Mouse (Mus musculus) stomach, embryonic 16.5 days (tissue): ENCODE measurements around the gene Mllt11. TPM values are rescaled to one million over a fixed set of nuclear protein-coding genes. Genes with fewer than 3 reads are reported as not detected.
A peak's percentile ranks its signal among the peaks of the same experiment; 100 is the strongest.
"Not testable (repeated sequence)": the region's sequence is repeated elsewhere in the genome, so short reads cannot be mapped to it uniquely, and the experiment has no call there.

Source experiments
- ATAC-seq: fragments of 200-750 bp; cut with Nextera tagmentation; 2 replicates; pipeline ENCODE4 v1.8.0; 2017; ENCODE audit warnings: moderate number of reproducible peaks, moderate TSS enrichment; ENCODE audit not compliant: insufficient read depth, low FRiP score
- H3K27ac ChIP-seq: fragments of 300-500 bp; sonication (generic); 2 replicates; pipeline ENCODE4 v1.5.1; 2014; ENCODE audit warnings: low read length
- H3K27me3 ChIP-seq: fragments of 300-500 bp; sonication (generic); 2 replicates; pipeline ENCODE4 v1.6.1; 2014; ENCODE audit warnings: low read length, control low read depth, mixed read lengths; ENCODE audit not compliant: control insufficient read depth, insufficient read depth
- H3K36me3 ChIP-seq: fragments of 300-500 bp; sonication (generic); 2 replicates; pipeline ENCODE4 v1.6.1; 2014; ENCODE audit warnings: low read length; ENCODE audit not compliant: control insufficient read depth, insufficient read depth
- H3K4me1 ChIP-seq: fragments of 300-500 bp; sonication (generic); 2 replicates; pipeline ENCODE4 v1.6.1; 2014; ENCODE audit warnings: low read length, control low read depth, mixed read lengths; ENCODE audit not compliant: control insufficient read depth, insufficient read depth
- H3K4me2 ChIP-seq: fragments of 300-500 bp; sonication (generic); 2 replicates; pipeline ENCODE4 v1.6.1; 2014; ENCODE audit warnings: low read depth, low read length, mixed read lengths
- H3K4me3 ChIP-seq: fragments of 300-500 bp; sonication (generic); replicated peaks from 2 replicates; pipeline ENCODE4 v1.5.1; 2014; ENCODE audit warnings: mild to moderate bottlenecking, low read length
- H3K9ac ChIP-seq: fragments of 300-500 bp; sonication (generic); 2 replicates; pipeline ENCODE4 v1.6.1; 2014; ENCODE audit warnings: low read length
- H3K9me3 ChIP-seq: fragments of 300-500 bp; sonication (generic); replicated peaks from 2 replicates; pipeline ENCODE4 v1.6.1; 2016; ENCODE audit warnings: low read length, control low read depth; ENCODE audit not compliant: control insufficient read depth
- WGBS: fragments of 180-500 bp; shearing (Covaris S2); extraction: QIAGEN DNeasy Blood & Tissue Kit; methylation state at CpG from one replicate; pipeline ENCODE4 v1.1.7; 2014; 5-methylcytosine and 5-hydroxymethylcytosine counted together
- polyA plus RNA-seq: library from polyadenylated mRNA; unstranded; fragments of >200 nt; fragmentation: Nextera tagmentation; extraction: Ambion mirVana; gene quantifications from 2 replicates; pipeline ENCODE4 v1.2.1, GENCODE M21; 2015

Gene Mllt11
- polyA plus RNA-seq, 1 experiment from 2014 or later, result 16.2 TPM

DNA sequence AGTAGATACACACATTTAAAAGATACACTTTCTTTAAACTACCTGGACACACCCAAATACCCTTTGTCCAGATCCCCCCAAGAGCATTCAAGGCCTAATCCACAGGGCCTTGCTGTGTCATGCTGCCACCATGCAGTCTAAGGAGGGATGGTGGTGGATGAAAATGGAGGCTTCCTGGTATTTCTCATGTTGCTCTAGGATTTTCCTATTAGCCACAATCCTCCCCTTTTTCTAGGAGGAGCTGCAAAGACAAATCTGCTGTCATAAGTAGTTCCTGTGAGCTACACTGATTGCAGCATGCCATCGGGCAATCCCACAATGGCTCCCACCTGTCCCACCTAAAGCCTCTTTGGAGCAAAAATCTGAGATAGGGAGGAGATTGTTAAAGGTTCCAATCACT is 4.8 kb downstream of the Mllt11 start:
- 4% methylated on average over 1 of the region's 1 CpGs for WGBS
- ATAC-seq, result no peak
- Histone ChIP-seq H3K27me3 (no peaks in the 10 kb centered on the region), H3K4me2 (peak overlapping the region; percentile 88), H3K4me3 (peak overlapping the region; percentile 89), H3K4me1 (peaks cover 36% of the 10 kb centered on the region), H3K36me3 (peaks cover 13% of the 10 kb centered on the region), H3K9me3 (no peaks in the 10 kb centered on the region), H3K9ac (peak overlapping the region; percentile 53), H3K27ac (peak overlapping the region; percentile 21)

DNA sequence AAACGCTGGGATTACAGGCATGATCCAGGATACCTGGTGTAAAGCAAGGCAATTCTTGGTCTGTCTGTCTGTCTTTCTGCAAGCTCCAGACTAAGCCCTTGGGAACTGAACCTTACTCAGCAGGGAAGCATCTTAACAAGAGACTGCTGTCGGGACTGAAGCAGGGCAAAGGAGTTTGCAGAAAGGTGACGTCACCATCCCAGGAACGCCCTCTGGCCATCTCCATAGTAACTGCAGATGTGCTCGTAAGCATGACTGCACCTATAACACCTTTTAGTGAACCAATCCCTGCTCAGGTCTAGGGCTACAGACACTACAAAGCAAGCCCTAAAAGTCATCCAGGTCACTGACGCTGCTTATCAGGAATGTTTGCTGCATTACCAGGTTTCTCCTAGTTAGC is 7.7 kb downstream of the Mllt11 start:
- Histone ChIP-seq H3K9ac (no peak overlapping the region), H3K36me3 (peaks cover 17% of the 10 kb centered on the region), H3K4me2 (no peak overlapping the region), H3K27me3 (no peaks in the 10 kb centered on the region), H3K4me1 (peaks cover 14% of the 10 kb centered on the region), H3K4me3 (no peak overlapping the region), H3K9me3 (no peaks in the 10 kb centered on the region), H3K27ac (no peak overlapping the region)
- 41% methylated on average over 6 of the region's 6 CpGs for WGBS
- no peak for ATAC-seq

DNA sequence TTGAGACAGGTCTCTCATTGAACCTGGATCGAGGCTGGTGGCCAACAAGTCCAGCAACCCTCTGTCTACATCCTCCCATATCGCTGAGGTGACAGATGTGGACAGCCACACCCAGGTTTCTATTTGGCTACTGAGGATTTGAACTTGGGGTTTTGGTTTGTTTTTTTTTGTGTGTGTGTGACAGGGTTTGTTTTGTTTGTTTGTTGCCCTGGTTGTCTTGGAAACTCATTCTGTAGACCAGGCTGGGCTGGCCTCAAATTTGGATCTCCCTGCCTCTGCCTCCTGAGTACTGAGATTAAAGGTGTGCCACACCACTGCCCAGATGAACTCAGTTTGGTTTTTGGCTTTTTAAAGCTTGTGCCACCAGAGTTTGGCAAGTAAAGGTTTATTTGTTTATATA is 8.9 kb downstream of the Mllt11 start:
- Histone ChIP-seq H3K4me2 (no peak overlapping the region), H3K36me3 (peaks cover 17% of the 10 kb centered on the region), H3K4me1 (peaks cover 16% of the 10 kb centered on the region), H3K27ac (no peak overlapping the region), H3K4me3 (no peak overlapping the region), H3K9ac (no peak overlapping the region), H3K27me3 (no peaks in the 10 kb centered on the region), H3K9me3 (no peaks in the 10 kb centered on the region)
- ATAC-seq, result no peak
- 87% methylated on average over 2 of the region's 2 CpGs for WGBS

DNA sequence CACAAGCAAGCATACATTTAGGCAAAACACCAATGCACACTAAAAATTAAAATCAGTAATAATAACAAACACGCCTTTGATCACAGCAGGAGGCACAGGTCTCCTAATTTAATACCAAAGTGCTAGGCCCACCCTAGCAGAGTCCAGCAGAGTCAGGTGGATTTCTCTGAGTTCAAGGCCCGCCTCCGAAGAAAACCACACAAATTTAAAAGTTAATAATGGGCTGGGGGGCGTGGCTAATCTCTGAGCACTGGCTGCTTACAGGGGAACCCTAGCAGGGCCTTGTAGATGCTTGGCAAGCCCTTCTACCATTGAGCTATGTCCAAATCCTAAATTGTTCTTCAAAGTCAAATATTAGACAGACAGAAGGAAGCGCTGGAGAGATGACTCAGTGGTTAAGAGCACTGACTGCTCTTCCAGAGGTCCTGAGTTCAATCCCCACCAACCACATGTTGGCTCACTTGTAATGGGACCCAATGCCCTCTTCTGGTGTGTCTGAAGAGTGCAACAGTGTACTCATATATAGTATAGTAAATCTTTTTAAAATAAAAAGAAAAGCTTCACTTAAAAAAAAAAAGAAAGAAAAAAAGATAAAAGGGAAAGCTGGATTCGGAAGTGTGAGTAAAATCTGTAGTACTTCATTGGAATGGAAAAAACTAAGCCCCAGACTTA is 13.4 kb downstream of the Mllt11 start:
- no peak for ATAC-seq
- peak overlapping the region; percentile 100 for H3K27ac ChIP-seq
- peak overlapping the region; percentile 71 for H3K4me2 ChIP-seq
- peak overlapping the region; percentile 97; the same call in 1 of the 2 replicates for H3K9ac ChIP-seq
- H3K9me3 ChIP-seq, result no peaks in the 10 kb centered on the region
- peaks cover 8% of the 10 kb centered on the region; the same call in 1 of the 2 replicates for H3K4me1 ChIP-seq
- H3K4me3 ChIP-seq, result peak overlapping the region; percentile 92
- 74% methylated on average over 6 of the region's 6 CpGs for WGBS
- H3K27me3 ChIP-seq, result no peaks in the 10 kb centered on the region
- H3K36me3 ChIP-seq, result peaks cover 21% of the 10 kb centered on the region

DNA sequence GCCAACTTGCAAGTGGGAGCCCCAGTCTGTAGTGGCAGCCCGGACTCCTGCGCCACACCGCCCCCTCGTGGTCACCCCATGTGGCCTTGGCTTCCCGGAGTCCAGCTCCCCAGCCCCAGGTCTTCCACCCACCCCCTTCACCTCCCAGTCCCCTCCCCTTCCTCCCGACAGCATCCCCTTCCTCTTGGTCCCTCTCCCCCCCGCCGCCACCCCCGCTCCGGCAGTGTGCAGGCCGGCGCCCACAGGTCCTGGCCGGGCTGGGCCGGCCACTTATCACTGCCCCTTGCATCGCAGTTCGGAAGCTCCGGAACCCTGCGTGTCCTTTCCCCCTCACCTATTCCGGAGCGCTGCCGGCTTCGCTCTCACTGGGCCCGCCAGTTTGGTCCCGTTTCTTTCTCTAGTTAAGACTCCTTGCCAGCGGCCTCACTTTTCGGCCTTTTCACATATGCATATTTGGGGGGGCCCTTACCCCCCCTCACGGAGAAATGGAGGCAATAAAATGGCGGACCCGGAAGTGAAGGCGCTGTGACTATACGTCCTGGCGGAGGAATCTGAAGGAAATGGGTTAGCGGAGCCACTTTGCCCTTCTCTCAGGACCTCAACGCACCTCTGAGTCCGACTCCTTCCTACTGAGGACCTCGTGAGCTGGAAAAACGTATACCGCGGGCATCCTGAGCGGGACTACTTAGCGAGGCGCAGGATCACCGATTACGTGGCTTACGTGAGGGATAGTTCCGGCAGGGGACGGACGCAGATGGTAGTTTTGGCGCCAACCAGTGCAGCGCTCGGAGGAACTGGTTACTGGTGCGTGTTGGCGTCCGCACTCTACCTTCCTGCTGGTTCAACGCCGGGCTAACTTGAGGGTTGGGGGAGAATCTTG is 14.5 kb downstream of the Mllt11 start, which contains the start of gene Gabpb2:
TSS of gene Gabpb2 (minus strand) at position 662 of the 880 bp plus-strand sequence.
- Histone ChIP-seq H3K27me3 (no peaks in the 10 kb centered on the region), H3K4me3 (peak within 1 kb of the TSS; percentile 92), H3K36me3 (peaks cover 17% of the 10 kb centered on the region), H3K27ac (peak within 1 kb of the TSS; percentile 100), H3K4me2 (peak within 1 kb of the TSS; percentile 71), H3K9ac (peak within 1 kb of the TSS; percentile 97), H3K4me1 (peaks cover 8% of the 10 kb centered on the region; the same call in 1 of the 2 replicates), H3K9me3 (no peaks in the 10 kb centered on the region)
- ATAC-seq, result peak; percentile 93
- WGBS, result under 1% methylated on average over 56 of the region's 56 CpGs

DNA sequence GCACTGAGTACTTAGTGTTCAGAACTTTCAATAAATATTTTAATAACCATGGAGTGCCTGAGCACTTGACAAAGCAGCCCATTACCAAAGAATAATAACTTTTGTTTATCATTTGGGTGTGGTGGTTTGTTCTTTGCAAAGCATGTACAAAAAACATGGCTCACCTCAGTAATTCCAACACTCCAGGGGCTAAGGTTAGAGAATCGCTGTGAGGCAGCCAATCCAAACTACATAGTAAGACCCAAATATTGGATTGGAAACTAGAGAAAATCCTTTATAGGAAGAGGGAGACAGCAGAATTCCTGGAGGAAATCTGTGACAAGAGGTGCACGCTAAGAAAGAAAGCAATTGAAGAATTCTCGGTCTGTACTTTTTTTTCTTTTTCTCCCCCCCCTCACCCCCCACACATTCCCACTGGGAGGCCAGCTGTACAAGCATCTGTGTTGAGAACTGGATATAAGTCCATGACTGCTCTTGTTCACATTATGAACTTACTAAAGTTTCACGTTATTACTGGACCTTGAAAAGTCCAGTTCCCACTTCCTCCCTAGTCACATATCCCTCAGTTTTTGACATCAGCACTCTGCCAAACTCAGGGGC is 15.2 kb downstream of the Mllt11 start:
- WGBS, result 13% methylated on average over 4 of the region's 4 CpGs
- peak overlapping the region; percentile 97 for H3K9ac ChIP-seq
- no peaks in the 10 kb centered on the region for H3K9me3 ChIP-seq
- no peaks in the 10 kb centered on the region for H3K27me3 ChIP-seq
- peak overlapping the region; percentile 64 for H3K4me2 ChIP-seq
- ATAC-seq, result no peak; the same call in 1 of the 2 replicates
- peaks cover 17% of the 10 kb centered on the region for H3K36me3 ChIP-seq
- H3K27ac ChIP-seq, result peak overlapping the region; percentile 100
- H3K4me1 ChIP-seq, result peaks cover 8% of the 10 kb centered on the region; the same call in 1 of the 2 replicates
- peak overlapping the region; percentile 92 for H3K4me3 ChIP-seq

DNA sequence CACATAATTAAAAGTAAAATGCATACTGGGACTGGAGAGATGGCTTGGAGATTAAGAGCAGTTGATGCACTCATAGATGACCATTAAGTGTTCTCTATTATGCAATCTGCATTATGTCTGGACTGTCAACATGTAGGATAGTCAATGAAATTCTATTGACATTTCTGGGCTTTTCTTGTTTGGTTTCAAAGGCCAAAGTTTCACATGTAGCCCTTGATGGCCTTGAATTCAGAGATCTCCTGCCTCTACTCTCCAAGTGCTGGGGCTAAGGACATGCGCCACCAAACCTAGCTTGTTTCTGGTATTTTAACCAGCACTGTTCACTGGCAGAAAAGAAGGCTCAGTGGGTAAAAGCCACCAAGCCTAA is 18.4 kb downstream of the Mllt11 start:
- 90% methylated on average over 1 of the region's 1 CpGs for WGBS
- Histone ChIP-seq H3K27ac (no peak overlapping the region), H3K4me1 (peaks cover 8% of the 10 kb centered on the region; the same call in 1 of the 2 replicates), H3K9me3 (no peaks in the 10 kb centered on the region), H3K4me3 (no peak overlapping the region), H3K9ac (no peak overlapping the region), H3K27me3 (no peaks in the 10 kb centered on the region), H3K36me3 (peaks cover 7% of the 10 kb centered on the region; the same call in 1 of the 2 replicates), H3K4me2 (no peak overlapping the region)
- ATAC-seq, result no peak

DNA sequence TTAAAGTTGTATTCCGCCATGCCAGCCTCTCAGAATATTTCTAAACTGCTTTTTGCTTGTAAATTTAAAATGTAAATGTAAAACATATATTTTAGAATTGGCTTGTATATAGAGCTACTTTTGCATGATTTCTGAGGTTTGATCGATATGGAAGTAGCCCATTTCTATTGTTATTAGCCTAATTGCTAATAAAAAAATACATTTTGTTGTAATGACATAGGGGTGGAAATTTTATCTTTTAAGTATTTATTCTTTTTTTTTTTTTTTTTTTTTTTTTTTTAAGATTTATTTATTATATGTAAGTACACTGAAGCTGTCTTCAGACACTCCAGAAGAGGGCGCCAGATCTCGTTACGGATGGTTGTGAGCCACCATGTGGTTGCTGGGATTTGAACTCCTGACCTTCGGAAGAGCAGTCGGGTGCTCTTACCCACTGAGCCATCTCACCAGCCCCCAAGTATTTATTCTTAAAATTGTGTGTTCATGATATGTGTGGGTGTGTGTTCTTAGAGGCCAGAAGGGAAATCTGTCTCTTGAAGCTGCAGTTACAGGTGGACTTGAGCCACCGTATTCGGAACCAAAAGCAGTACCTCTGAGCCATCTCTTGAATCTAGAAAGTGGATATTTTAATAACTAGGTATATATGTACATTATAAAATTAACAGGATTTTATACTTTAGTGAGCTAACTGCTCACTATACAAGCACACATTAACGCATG is 18.9 kb downstream of the Mllt11 start:
- not testable (repeated sequence) for H3K9me3 ChIP-seq, H3K27ac ChIP-seq, H3K4me3 ChIP-seq, ATAC-seq, H3K27me3 ChIP-seq, H3K4me1 ChIP-seq, H3K36me3 ChIP-seq, H3K4me2 ChIP-seq, H3K9ac ChIP-seq
- 97% methylated on average over 7 of the region's 10 CpGs for WGBS
